Mouse (Mus musculus) limb, embryonic 12.5 days (tissue): Measurements from ENCODE around the gene Creg2. TPM values are rescaled to one million over a fixed set of nuclear protein-coding genes. Genes with fewer than 3 reads are reported as not detected.
"Not testable (repeated sequence)": the region's sequence is repeated elsewhere in the genome, so short reads cannot be mapped to it uniquely, and the experiment has no call there.

Source experiments
- ATAC-seq: fragments of 200-750 bp; cut with Nextera tagmentation; 2 replicates; pipeline ENCODE4 v1.8.0; 2017; ENCODE audit warnings: low read depth, moderate TSS enrichment; ENCODE audit not compliant: insufficient number of reproducible peaks, insufficient read depth, low FRiP score, low TSS enrichment
- H3K27ac ChIP-seq: fragments of 300-500 bp; sonication (generic); 2 replicates; pipeline ENCODE4 v1.5.1; 2016; ENCODE audit warnings: mild to moderate bottlenecking, moderate library complexity
- H3K27me3 ChIP-seq: fragments of 300-500 bp; sonication (generic); 2 replicates; pipeline ENCODE4 v1.6.1; 2016; ENCODE audit warnings: mild to moderate bottlenecking, moderate library complexity
- H3K36me3 ChIP-seq: fragments of 300-500 bp; sonication (generic); 2 replicates; pipeline ENCODE4 v1.6.1; 2016; ENCODE audit warnings: mild to moderate bottlenecking, moderate library complexity
- H3K4me1 ChIP-seq: fragments of 300-500 bp; sonication (generic); replicated peaks from 2 replicates; pipeline ENCODE4 v1.6.1; 2016
- H3K4me2 ChIP-seq: fragments of 300-500 bp; sonication (generic); 2 replicates; pipeline ENCODE4 v1.6.1; 2016; ENCODE audit warnings: mild to moderate bottlenecking, moderate library complexity
- H3K4me3 ChIP-seq: fragments of 300-500 bp; sonication (generic); replicated peaks from 2 replicates; pipeline ENCODE4 v1.5.1; 2016; ENCODE audit warnings: mild to moderate bottlenecking
- H3K9ac ChIP-seq: fragments of 300-500 bp; sonication (generic); replicated peaks from 2 replicates; pipeline ENCODE4 v1.6.1; 2016; ENCODE audit warnings: mild to moderate bottlenecking, moderate library complexity
- H3K9me3 ChIP-seq: fragments of 300-500 bp; sonication (generic); 2 replicates; pipeline ENCODE4 v1.6.1; 2016; ENCODE audit warnings: mild to moderate bottlenecking, moderate library complexity
- WGBS: fragments of 180-500 bp; shearing (Covaris S2); methylation state at CpG from one replicate; pipeline ENCODE4 v1.1.7; 2016; 5-methylcytosine and 5-hydroxymethylcytosine counted together
- polyA plus RNA-seq: library from polyadenylated mRNA; unstranded; fragments of >200 nt; fragmentation: Nextera tagmentation; extraction: Ambion mirVana; gene quantifications from 2 replicates; pipeline ENCODE4 v1.2.1, GENCODE M21; 2016

The Creg2 gene
- polyA plus RNA-seq, 1 experiment from 2014 or later, result 0.23 TPM

GRCm38 (mm10) chr1:39625491-39625890 is 25.8 kb downstream of the Creg2 start:
- Histone ChIP-seq H3K4me2 (no peak overlapping the region), H3K9ac (no peak overlapping the region), H3K27me3 (no peaks in the 10 kb centered on the region), H3K27ac (no peak overlapping the region), H3K4me1 (no peaks in the 10 kb centered on the region), H3K36me3 (no peaks in the 10 kb centered on the region), H3K9me3 (no peaks in the 10 kb centered on the region), H3K4me3 (no peak overlapping the region)
- WGBS, result 66% methylated on average over 3 of the region's 3 CpGs
- no peak for ATAC-seq

- 41% methylated on average over 1 of the region's 1 CpGs for WGBS
- no peak overlapping the region for H3K9ac ChIP-seq
- H3K4me3 ChIP-seq, result no peak overlapping the region
- peaks cover 1% of the 10 kb centered on the region for H3K4me1 ChIP-seq
- no peak overlapping the region for H3K4me2 ChIP-seq
- ATAC-seq, result no peak
- no peak overlapping the region for H3K27ac ChIP-seq
- no peaks in the 10 kb centered on the region for H3K9me3 ChIP-seq
- no peaks in the 10 kb centered on the region for H3K36me3 ChIP-seq
- H3K27me3 ChIP-seq, result no peaks in the 10 kb centered on the region
Observed at GRCm38 (mm10) chr1:39623729-39624128, 27.5 kb downstream of the Creg2 start.

GRCm38 (mm10) chr1:39623106-39623505 is 28.2 kb downstream of the Creg2 start:
- 87% methylated on average over 5 of the region's 5 CpGs for WGBS
- H3K27me3 ChIP-seq, result no peaks in the 10 kb centered on the region
- no peak overlapping the region for H3K4me3 ChIP-seq
- H3K9me3 ChIP-seq, result no peaks in the 10 kb centered on the region
- no peak overlapping the region for H3K4me2 ChIP-seq
- H3K36me3 ChIP-seq, result no peaks in the 10 kb centered on the region
- H3K9ac ChIP-seq, result no peak overlapping the region
- no peak overlapping the region for H3K27ac ChIP-seq
- H3K4me1 ChIP-seq, result peaks cover 6% of the 10 kb centered on the region
- ATAC-seq, result no peak

DNA sequence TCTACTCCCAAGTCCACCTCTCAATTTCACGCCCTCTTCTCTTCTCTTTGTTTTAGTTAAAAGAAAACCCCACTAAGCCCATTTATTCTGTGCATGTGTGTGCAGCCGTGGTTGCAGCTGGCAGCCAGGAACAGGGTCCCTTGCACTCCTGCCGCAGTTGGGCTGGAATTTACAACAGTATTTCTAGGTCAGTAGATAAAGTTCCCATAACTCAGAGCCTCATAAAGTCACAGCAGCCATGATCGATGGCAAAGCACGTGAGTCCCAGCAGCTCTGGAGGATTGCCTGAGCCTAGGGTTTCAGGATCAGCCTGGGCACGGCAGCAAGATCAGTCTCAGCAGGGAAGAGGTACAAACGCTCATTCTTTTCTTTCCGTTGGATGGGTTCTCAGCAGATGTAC is 32.8 kb downstream of the Creg2 start:
- peak overlapping the region; percentile 11; the same call in 1 of the 2 replicates for H3K4me2 ChIP-seq
- no peak overlapping the region for H3K4me3 ChIP-seq
- WGBS, result 23% methylated on average over 8 of the region's 8 CpGs
- peaks cover 23% of the 10 kb centered on the region for H3K4me1 ChIP-seq
- H3K36me3 ChIP-seq, result no peaks in the 10 kb centered on the region
- H3K27me3 ChIP-seq, result no peaks in the 10 kb centered on the region
- no peak overlapping the region for H3K9ac ChIP-seq
- peak overlapping the region; percentile 47; the same call in 1 of the 2 replicates for H3K27ac ChIP-seq
- 0 out of 2 replicates have a peak, but pooled peaks have one; percentile 48 for ATAC-seq
- no peaks in the 10 kb centered on the region for H3K9me3 ChIP-seq

GRCm38 (mm10) chr1:39615526-39615925 is 35.7 kb downstream of the Creg2 start:
- Histone ChIP-seq H3K4me1 (peaks cover 23% of the 10 kb centered on the region), H3K27me3 (no peaks in the 10 kb centered on the region), H3K4me3 (no peak overlapping the region), H3K9ac (no peak overlapping the region), H3K27ac (no peak overlapping the region), H3K9me3 (no peaks in the 10 kb centered on the region), H3K36me3 (no peaks in the 10 kb centered on the region), H3K4me2 (no peak overlapping the region)
- no peak for ATAC-seq
- 73% methylated on average over 6 of the region's 6 CpGs for WGBS

- Histone ChIP-seq H3K27ac (peak overlapping the region; percentile 50; the same call in 1 of the 2 replicates), H3K9me3 (no peaks in the 10 kb centered on the region), H3K4me2 (peak overlapping the region; percentile 21; the same call in 1 of the 2 replicates), H3K4me1 (peaks cover 23% of the 10 kb centered on the region), H3K4me3 (no peak overlapping the region), H3K27me3 (no peaks in the 10 kb centered on the region), H3K36me3 (no peaks in the 10 kb centered on the region), H3K9ac (no peak overlapping the region)
- 23% methylated on average over 11 of the region's 11 CpGs for WGBS
- ATAC-seq, result no peak
Observed at GRCm38 (mm10) chr1:39614462-39615279, 36.6 kb downstream of the Creg2 start.

DNA sequence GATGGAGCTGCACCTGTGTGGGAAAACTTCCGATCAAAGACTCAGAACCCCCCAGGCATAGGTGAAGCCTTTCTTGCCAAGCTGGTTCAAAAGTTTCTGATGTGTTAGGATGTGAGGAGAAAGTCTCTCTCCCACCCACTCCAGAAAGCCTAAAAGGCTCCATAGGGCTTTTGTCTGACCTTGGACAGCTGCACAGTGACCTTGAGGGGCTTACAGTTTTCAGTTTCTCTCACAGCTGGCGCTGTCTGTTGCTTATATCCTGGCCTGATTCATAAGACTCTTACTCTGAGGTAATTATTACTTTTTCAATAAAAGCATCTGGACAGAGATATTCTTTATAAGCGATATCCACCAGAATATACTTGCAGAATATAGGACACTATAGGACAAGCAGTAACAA is 38.2 kb downstream of the Creg2 start:
- Histone ChIP-seq H3K27me3 (no peaks in the 10 kb centered on the region), H3K4me1 (peaks cover 17% of the 10 kb centered on the region), H3K27ac (no peak overlapping the region), H3K9me3 (no peaks in the 10 kb centered on the region), H3K9ac (no peak overlapping the region), H3K4me3 (no peak overlapping the region), H3K4me2 (no peak overlapping the region), H3K36me3 (no peaks in the 10 kb centered on the region)
- 77% methylated on average over 3 of the region's 3 CpGs for WGBS
- ATAC-seq, result no peak

DNA sequence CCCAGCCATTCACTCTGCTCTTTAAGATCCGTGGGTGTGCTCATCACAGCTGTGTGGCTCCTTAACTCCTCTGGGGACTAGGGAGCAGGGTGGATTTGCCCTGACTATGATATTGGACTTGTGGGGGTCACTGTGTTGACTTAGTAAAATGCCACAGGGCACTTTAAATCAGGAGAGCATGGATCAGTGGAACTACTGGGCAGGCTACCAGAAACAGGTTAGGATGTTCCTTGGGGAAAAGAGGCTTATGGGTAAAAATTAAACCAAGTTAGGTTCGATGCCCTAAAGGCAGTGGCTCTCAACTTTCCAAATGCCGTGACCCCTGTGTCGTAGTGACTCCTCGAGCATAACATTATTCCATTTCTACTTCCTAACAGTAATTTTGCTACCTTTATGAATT is 38.8 kb downstream of the Creg2 start:
- H3K9me3 ChIP-seq, result no peaks in the 10 kb centered on the region
- 81% methylated on average over 5 of the region's 5 CpGs for WGBS
- H3K9ac ChIP-seq, result no peak overlapping the region
- H3K4me2 ChIP-seq, result no peak overlapping the region
- no peak overlapping the region for H3K4me3 ChIP-seq
- ATAC-seq, result no peak
- H3K36me3 ChIP-seq, result no peaks in the 10 kb centered on the region
- no peaks in the 10 kb centered on the region for H3K27me3 ChIP-seq
- peaks cover 15% of the 10 kb centered on the region for H3K4me1 ChIP-seq
- H3K27ac ChIP-seq, result no peak overlapping the region

DNA sequence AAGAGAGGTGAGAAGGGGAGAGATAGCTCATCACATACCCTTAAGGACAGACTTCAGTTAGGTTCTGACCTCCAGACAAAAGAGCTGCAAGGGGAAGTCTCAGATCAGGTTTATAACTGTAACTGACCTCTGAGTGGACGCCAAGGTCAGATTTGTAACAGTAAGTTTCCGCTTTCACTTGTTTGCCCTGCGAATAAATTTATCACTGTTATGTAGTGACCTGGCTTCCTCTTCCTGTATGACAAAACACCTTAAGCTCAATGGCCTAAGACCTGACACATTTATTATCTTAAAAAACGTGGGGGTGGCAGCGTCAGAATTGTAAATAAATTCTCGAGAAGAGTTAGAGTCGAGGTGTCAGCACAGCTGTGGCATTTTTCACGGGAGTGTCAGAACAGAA is 42.7 kb downstream of the Creg2 start:
- ATAC-seq, result no peak
- H3K27ac ChIP-seq, result no peak overlapping the region
- no peak overlapping the region for H3K4me2 ChIP-seq
- no peak overlapping the region for H3K9ac ChIP-seq
- H3K9me3 ChIP-seq, result no peaks in the 10 kb centered on the region
- no peaks in the 10 kb centered on the region for H3K27me3 ChIP-seq
- WGBS, result 35% methylated on average over 8 of the region's 8 CpGs
- no peak overlapping the region for H3K4me3 ChIP-seq
- H3K36me3 ChIP-seq, result no peaks in the 10 kb centered on the region
- no peaks in the 10 kb centered on the region for H3K4me1 ChIP-seq

DNA sequence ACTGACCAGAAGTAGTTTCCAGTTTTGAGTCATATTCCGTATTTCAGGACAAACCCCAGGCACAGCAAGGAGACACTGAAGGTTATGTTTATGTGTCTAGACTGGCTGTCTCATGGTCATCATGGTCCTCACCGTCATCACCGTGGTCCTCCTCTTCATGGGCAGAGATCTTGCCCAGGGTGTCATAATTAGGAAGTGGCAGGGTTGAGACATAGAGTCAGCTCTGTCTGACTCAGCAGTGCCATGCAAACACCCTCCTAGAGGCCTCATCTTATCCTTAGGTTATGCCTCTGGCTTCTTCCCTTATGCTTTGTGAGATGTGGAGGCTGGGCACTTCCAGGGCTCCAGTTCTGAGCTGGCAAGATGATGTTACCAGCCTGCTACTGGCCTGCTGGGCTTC is 48.8 kb downstream of the Creg2 start:
- ATAC-seq, result no peak
- H3K27me3 ChIP-seq, result no peaks in the 10 kb centered on the region
- H3K9me3 ChIP-seq, result 0 out of 2 replicates have a peak, but pooled peaks cover 4% of the 10 kb centered on the region
- H3K36me3 ChIP-seq, result no peaks in the 10 kb centered on the region
- H3K9ac ChIP-seq, result no peak overlapping the region
- H3K4me1 ChIP-seq, result peaks cover 5% of the 10 kb centered on the region; the same call in 1 of the 2 replicates
- H3K4me3 ChIP-seq, result no peak overlapping the region
- no peak overlapping the region for H3K4me2 ChIP-seq
- H3K27ac ChIP-seq, result no peak overlapping the region
- WGBS, result 95% methylated on average over 3 of the region's 3 CpGs

DNA sequence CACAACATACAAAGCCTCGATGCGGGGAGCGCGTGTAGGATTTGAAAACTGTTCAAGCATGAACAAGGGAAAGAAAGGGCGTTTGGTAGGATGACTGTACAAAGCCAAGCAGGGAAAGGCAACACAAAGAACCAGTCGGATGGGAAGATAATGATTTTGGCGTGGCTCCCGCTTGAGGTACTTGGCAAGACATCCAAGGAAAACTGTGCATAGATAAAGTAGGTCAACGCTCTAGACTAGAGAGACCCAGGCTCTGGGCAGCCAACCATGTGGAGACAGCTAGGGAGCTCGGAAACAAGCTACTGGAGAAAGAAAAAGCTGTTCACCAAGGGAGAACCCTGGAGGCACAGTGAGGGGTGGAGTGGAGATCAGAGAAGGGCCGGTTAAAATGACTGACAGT is 52.5 kb downstream of the Creg2 start:
- 87% methylated on average over 11 of the region's 11 CpGs for WGBS
- no peak overlapping the region for H3K4me2 ChIP-seq
- 0 out of 2 replicates have a peak, but pooled peaks cover 4% of the 10 kb centered on the region for H3K9me3 ChIP-seq
- no peaks in the 10 kb centered on the region for H3K36me3 ChIP-seq
- H3K27me3 ChIP-seq, result no peaks in the 10 kb centered on the region
- no peak overlapping the region for H3K27ac ChIP-seq
- no peak for ATAC-seq
- no peak overlapping the region for H3K9ac ChIP-seq
- H3K4me1 ChIP-seq, result peaks cover 5% of the 10 kb centered on the region; the same call in 1 of the 2 replicates
- H3K4me3 ChIP-seq, result no peak overlapping the region

DNA sequence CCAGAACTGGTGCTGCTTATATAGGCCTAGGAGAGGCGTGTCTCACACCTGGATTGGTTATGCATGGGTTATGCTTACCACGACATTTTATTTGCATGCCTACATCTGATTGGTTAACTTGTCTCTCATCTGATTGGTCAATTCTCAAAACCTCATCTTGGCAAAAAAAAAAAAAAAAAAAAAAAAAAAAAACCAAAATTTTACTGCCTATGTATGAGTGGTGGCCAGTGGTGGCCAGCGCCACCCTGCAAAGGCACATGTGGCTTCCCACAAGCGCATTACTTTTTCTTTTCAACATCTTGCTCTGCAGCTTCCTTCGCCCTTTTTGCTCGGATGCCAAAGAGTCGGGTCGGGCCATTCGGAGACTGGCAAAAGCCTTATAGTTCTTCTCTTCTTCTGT is 54.1 kb downstream of the Creg2 start:
- ATAC-seq, result not testable (repeated sequence)

More for the DNA sequence above, 54.1 kb downstream of the Creg2 start:
- H3K4me1 ChIP-seq, H3K9ac ChIP-seq, H3K4me3 ChIP-seq, H3K27ac ChIP-seq, H3K4me2 ChIP-seq, H3K27me3 ChIP-seq, H3K36me3 ChIP-seq, H3K9me3 ChIP-seq: not testable (repeated sequence)
- 95% methylated on average over 9 of the region's 9 CpGs for WGBS
